Mouse (Mus musculus): ENCODE data around the gene Celf2.

- TF ChIP-seq POLR2A (IDR thresholded peaks at IDR 0.05; ENCODE audit: control insufficient read depth, low read depth, low read length) (no peak), CTCF (IDR thresholded peaks at IDR 0.05; ENCODE audit: control insufficient read depth, insufficient read depth, insufficient replicate concordance, low read depth, low read length) (no peak)
Observed at GRCm38 (mm10) chr2:6705929-6706739, 803.2 kb downstream of the Celf2 start.
